Mouse (Mus musculus) bone marrow macrophage, adult 2 months (primary cell): ENCODE results near the gene Plekhn1.

ENCODE experiments used
- CTCF ChIP-seq: IDR thresholded peaks from 2 replicates; pipeline ENCODE4 v1.5.1; 2012; ENCODE audit warnings: low read depth, mild to moderate bottlenecking, low read length, moderate library complexity
- POLR2A ChIP-seq: IDR thresholded peaks from 2 replicates; pipeline ENCODE4 v1.6.1; 2012; ENCODE audit warnings: mild to moderate bottlenecking, low read depth, low read length, borderline replicate concordance

DNA sequence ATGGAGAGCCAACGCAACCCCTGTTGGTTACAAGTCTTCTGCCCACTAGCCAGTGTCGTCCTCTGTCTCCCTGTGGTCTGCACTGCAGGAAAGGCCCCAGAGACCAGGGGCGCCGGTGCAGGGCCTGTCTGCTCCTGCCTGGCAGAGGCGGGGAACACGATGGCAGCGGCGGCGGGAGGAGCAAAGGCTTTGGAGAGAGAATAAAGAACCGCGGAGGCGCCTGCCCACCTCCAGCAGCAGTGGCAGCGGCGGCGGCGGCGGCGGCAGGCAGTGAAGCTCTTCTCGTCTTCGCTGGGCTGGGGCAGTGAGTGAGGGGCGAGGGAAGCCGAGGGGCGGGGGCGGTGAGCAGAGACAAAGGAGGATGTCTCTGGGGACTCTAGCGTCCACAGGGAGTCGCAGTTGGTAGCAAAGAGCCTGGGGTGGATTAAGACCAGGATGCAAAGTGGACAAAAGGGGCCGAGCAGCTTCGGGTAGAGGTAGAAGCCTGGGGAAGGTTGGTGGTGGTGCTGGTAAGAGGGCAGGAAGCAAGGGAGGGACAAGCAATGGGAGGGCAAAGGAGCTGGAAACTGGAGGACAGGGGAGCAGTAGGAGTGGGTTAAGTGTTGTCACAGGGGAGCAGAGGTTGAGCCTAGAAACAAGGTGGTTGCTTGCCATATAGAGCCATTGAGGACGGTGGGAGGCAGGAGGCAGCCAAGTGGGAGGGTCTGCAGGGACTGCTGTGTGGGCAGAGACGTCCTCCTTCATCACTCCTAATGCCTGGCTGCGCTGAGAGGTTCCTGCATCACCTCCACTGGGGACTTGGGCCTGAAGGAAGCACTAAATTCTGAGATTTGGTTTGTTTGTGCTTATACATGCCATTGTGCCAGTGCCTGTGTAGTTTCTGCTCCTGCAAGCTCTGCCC, 48.5 kb downstream of the Plekhn1 start:
- no peak for TF ChIP-seq POLR2A
- TF ChIP-seq CTCF = no peak
